Mouse (Mus musculus) bone marrow macrophage, adult 2 months (primary cell): Measurements from ENCODE around the gene Akt1s1.

ENCODE experiments used
- CTCF ChIP-seq: IDR thresholded peaks from 2 replicates; pipeline ENCODE4 v1.5.1; 2012; ENCODE audit warnings: low read depth, mild to moderate bottlenecking, low read length, moderate library complexity
- POLR2A ChIP-seq: IDR thresholded peaks from 2 replicates; pipeline ENCODE4 v1.6.1; 2012; ENCODE audit warnings: mild to moderate bottlenecking, low read depth, low read length, borderline replicate concordance

GRCm38 (mm10) chr7:44810365-44810764 is 38.4 kb upstream of the Akt1s1 start:
- TF ChIP-seq POLR2A = no peak
- TF ChIP-seq CTCF = no peak
